Mouse (Mus musculus): ENCODE data around the gene Qrsl1.
"Not testable (repeated sequence)": the region's sequence is repeated elsewhere in the genome, so short reads cannot be mapped to it uniquely, and the experiment has no call there.

The Qrsl1 gene

GRCm38 (mm10) chr10:43901578-43902194, at the start of gene Qrsl1, which contains the start of gene Rtn4ip1:
Gene Qrsl1, minus strand, starts transcription at chr10:43901745.
Gene Rtn4ip1, plus strand, starts transcription at chr10:43901807.
- DNase-seq (ENCODE audit: extremely low spot score, low read depth, low spot score): peak; percentile 83

GRCm38 (mm10) chr10:43945435-43945834, 43.9 kb upstream of the Qrsl1 start:
- no peak for DNase-seq (ENCODE audit: extremely low spot score, low read depth, low spot score)

GRCm38 (mm10) chr10:43943736-43944135, 42.2 kb upstream of the Qrsl1 start:
- no peak for DNase-seq (ENCODE audit: extremely low spot score, low read depth, low spot score)

- no peak for DNase-seq (ENCODE audit: extremely low spot score, low read depth, low spot score)
Observed at GRCm38 (mm10) chr10:43939136-43939662, 37.7 kb upstream of the Qrsl1 start.

GRCm38 (mm10) chr10:43928596-43928995, 27.1 kb upstream of the Qrsl1 start:
- DNase-seq (ENCODE audit: extremely low spot score, low read depth, low spot score): no peak

GRCm38 (mm10) chr10:43927736-43928135, 26.2 kb upstream of the Qrsl1 start:
- no peak for DNase-seq (ENCODE audit: extremely low spot score, low read depth, low spot score)

- not testable (repeated sequence) for DNase-seq (ENCODE audit: extremely low spot score, low read depth, low spot score)
Observed at GRCm38 (mm10) chr10:43925776-43926175, 24.2 kb upstream of the Qrsl1 start.

GRCm38 (mm10) chr10:43923096-43923495, 21.6 kb upstream of the Qrsl1 start:
- DNase-seq (ENCODE audit: extremely low spot score, low read depth, low spot score): no peak

GRCm38 (mm10) chr10:43918696-43919608, 17.4 kb upstream of the Qrsl1 start:
- DNase-seq (ENCODE audit: extremely low spot score, low read depth, low spot score): peak; percentile 67

- DNase-seq (ENCODE audit: extremely low spot score, low read depth, low spot score): no peak
Observed at GRCm38 (mm10) chr10:43916737-43917136, 15.2 kb upstream of the Qrsl1 start.

- no peak for DNase-seq (ENCODE audit: extremely low spot score, low read depth, low spot score)
Observed at GRCm38 (mm10) chr10:43916181-43916580, 14.6 kb upstream of the Qrsl1 start.

- DNase-seq (ENCODE audit: extremely low spot score, low read depth, low spot score): no peak
Observed at GRCm38 (mm10) chr10:43912236-43912635, 10.7 kb upstream of the Qrsl1 start.

GRCm38 (mm10) chr10:43910873-43911142, 9.3 kb upstream of the Qrsl1 start:
- no peak for DNase-seq (ENCODE audit: extremely low spot score, low read depth, low spot score)

- no peak for DNase-seq (ENCODE audit: extremely low spot score, low read depth, low spot score)
Observed at GRCm38 (mm10) chr10:43910032-43910872, 8.7 kb upstream of the Qrsl1 start.

- no peak for DNase-seq (ENCODE audit: extremely low spot score, low read depth, low spot score)
Observed at GRCm38 (mm10) chr10:43904569-43904968, 3.0 kb upstream of the Qrsl1 start.

- peak; percentile 30 for DNase-seq (ENCODE audit: extremely low spot score, low read depth, low spot score)
Observed at GRCm38 (mm10) chr10:43900883-43901570, 518 bp downstream of the Qrsl1 start.

- DNase-seq (ENCODE audit: extremely low spot score, low read depth, low spot score): no peak
Observed at GRCm38 (mm10) chr10:43898276-43898675, 3.3 kb downstream of the Qrsl1 start.

- DNase-seq (ENCODE audit: extremely low spot score, low read depth, low spot score): no peak
Observed at GRCm38 (mm10) chr10:43896065-43896464, 5.5 kb downstream of the Qrsl1 start.

GRCm38 (mm10) chr10:43892971-43893370, 8.6 kb downstream of the Qrsl1 start:
- no peak for DNase-seq (ENCODE audit: extremely low spot score, low read depth, low spot score)

GRCm38 (mm10) chr10:43888976-43889375, 12.6 kb downstream of the Qrsl1 start:
- DNase-seq (ENCODE audit: extremely low spot score, low read depth, low spot score): no peak

GRCm38 (mm10) chr10:43887676-43888075, 13.9 kb downstream of the Qrsl1 start:
- DNase-seq (ENCODE audit: extremely low spot score, low read depth, low spot score): no peak

Measured in hindlimb bud, embryonic 11.5 days (tissue).